Mouse (Mus musculus) common myeloid progenitor, adult 5-6 weeks (primary cell): ENCODE results near the gene Cobll1. TPM values are rescaled to one million over a fixed set of nuclear protein-coding genes. Genes with fewer than 3 reads are reported as not detected.

Source experiments
- ATAC-seq: replicated peaks from 2 replicates; pipeline ENCODE4 v1.8.0; 2016; ENCODE audit warnings: low read depth, mild to moderate bottlenecking, moderate TSS enrichment, inconsistent platforms; ENCODE audit not compliant: poor library complexity, severe bottlenecking
- total RNA-seq: library from RNA; stranded (forward); fragments of 200-1000, 187-1606 nt; gene quantifications from 2 replicates; pipeline ENCODE4 v1.2.3, GENCODE M21; 2017

Gene Cobll1
- total RNA-seq, 1 experiment from 2014 or later: 6.9 TPM

GRCm38 (mm10) chr2:65162625-65163024, 76.6 kb downstream of the Cobll1 start:
- no peak for ATAC-seq

- ATAC-seq: no peak
Measured at GRCm38 (mm10) chr2:65161715-65162114, 77.5 kb downstream of the Cobll1 start.

GRCm38 (mm10) chr2:65157981-65158651, 81.1 kb downstream of the Cobll1 start:
- no peak for ATAC-seq

DNA sequence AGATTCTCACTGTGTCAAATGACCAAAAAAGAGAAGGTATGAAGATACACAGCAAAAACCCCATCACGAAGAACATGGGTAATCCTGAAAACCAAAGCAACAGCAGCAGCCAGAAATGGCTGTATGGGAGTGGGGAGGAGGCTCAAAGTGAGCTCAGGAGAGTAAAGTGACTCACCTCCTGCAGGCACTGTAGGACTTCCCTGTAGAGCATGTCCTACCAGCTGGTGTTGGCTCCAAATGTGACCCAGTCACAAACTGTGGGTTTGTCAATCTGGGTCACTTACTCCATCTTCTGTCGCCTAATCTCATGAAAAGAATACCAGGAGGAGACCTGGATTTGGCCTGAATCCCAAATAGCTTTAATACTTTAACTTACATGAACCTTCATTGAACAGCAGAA, 81.9 kb downstream of the Cobll1 start:
- no peak for ATAC-seq

DNA sequence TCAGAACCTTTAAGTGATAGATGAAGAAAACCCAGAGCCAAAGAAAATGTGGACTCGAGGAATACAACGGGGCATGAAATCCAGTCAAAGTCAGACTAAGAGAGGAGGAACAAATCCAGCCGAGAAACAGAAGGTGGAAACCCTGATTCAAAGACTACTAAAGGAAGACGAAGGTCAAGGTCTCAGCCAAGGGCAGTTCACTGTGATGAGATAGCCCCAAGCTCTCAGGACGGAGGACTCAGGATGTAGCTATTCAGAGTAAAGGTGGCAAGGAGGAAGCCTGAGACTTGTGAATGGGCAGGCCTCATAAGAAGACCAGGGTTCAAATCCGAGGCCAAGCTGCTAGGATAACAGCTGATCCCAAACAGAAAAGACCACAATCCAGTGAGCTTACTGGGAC, 90.3 kb downstream of the Cobll1 start:
- no peak for ATAC-seq

DNA sequence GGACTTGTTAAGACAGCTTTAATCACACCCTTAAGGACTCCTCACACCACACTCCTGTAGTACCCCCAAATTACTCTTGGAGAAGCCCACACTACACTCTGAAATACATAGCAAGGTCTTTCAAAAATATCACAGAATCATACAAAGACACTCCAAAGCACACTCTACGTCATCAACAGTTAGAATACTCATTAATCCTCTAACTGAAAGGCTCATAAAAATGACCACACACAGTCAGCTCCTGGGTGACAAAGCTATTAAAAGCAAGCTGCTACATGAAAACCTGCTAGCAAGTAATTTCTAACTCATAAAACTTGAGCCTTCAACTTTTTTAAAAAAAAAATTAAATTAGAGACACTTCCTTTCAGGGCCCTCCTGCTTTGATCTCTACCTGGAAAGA, 91.8 kb downstream of the Cobll1 start:
- ATAC-seq: no peak

GRCm38 (mm10) chr2:65145421-65146117, 93.6 kb downstream of the Cobll1 start:
- peak; percentile 99 for ATAC-seq

- no peak for ATAC-seq
Measured at GRCm38 (mm10) chr2:65141093-65141661, 98.0 kb downstream of the Cobll1 start.

DNA sequence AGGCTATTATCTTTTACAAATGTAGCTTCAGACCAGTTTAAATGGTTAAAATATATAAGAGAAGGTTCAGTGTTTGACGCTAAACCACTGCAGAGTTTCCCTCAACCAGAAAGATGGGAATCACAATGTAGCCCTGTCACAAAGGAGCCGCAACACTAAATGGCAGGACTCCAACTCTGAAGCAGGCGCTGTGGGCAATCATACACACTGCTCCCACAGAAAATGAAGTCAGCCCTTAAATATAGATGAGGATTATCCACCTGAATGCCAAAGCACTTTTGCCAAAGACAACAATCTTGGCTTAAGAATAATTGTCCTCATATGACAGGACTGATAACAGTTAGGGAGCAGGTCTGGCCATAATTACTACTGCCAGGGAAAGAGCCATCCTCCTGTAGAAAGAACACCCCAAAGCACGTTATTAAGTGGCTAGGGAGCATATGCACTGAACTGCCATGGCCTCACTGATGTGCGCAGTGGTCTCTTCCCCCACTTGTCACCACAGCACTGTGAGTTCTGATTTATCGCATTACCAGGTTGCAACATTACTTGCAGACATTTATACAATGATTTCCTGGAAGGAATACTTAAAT, 98.8 kb downstream of the Cobll1 start:
- no peak for ATAC-seq

- no peak for ATAC-seq
Measured at GRCm38 (mm10) chr2:65139606-65140329, 99.4 kb downstream of the Cobll1 start.

- ATAC-seq: peak; percentile 63; the same call in 1 of the 2 replicates
Measured at GRCm38 (mm10) chr2:65138992-65139391, 100.2 kb downstream of the Cobll1 start.

GRCm38 (mm10) chr2:65126141-65126783, 112.9 kb downstream of the Cobll1 start:
- no peak for ATAC-seq

DNA sequence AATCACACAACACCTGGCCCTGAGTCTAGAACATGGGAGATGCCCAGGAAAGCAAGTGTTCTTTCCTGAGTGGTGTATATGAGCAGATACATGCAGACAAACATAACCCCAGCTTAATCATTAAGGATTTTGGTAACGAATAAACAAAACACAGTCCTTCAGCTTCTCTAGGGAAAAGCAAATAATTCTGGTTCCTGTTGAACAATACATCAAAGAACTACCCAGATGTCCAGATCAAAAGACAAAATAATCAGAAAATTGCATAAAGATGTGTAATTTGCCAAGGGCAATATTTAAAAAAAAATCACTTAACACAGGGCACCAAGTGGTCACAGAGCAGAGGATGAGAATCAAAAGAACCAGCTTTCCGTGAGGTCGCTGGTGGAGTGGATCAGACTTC, 115.5 kb downstream of the Cobll1 start:
- ATAC-seq: no peak

DNA sequence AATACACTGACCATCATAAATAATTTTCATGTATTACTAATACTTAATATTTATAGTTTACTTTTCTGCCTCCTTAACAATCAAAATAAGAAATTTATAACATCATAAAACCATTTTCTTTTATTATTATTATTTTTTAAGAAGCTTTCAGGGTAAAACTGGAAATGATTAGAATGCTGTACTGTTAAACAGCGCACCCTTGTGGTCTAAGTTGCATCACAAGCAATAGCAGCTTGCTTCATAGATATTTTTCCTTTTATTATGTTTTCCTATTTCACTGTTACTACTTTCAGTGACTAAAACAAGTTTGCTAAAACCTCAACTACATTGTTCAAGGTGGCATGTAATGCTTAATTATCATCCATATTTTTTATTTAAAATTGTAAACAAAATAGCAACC, 117.8 kb downstream of the Cobll1 start:
- ATAC-seq: 0 out of 2 replicates have a peak, but pooled peaks have one; percentile 45

- ATAC-seq: no peak
Measured at GRCm38 (mm10) chr2:65121012-65121411, 118.2 kb downstream of the Cobll1 start.

GRCm38 (mm10) chr2:65120112-65120511, 119.1 kb downstream of the Cobll1 start:
- ATAC-seq: 0 out of 2 replicates have a peak, but pooled peaks have one; percentile 39

DNA sequence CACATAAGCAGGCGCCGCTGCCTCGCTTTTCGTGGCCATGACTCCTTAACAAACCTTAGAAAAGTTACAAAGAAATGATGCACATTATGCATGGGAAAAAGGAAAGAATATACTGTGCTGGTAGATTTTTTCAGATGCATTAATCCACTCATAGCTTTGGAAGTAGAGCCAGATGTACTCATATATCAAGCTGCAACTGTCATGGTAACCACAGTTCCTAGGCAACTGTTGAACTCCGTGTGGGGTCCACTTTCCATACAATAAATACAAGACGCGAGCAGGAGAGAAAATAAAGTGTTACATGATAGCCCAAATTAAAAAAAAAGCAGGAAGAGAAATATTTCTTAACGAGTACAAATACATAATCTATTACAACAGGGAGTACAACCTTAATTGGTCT, 119.5 kb downstream of the Cobll1 start:
- no peak for ATAC-seq

- ATAC-seq: no peak
Measured at GRCm38 (mm10) chr2:65119076-65119475, 120.1 kb downstream of the Cobll1 start.

- ATAC-seq: no peak
Measured at GRCm38 (mm10) chr2:65117859-65118258, 121.3 kb downstream of the Cobll1 start.
